Mouse (Mus musculus) forebrain, embryonic 12.5 days (tissue): Measurements from ENCODE around the gene Ccnf. TPM values are rescaled to one million over a fixed set of nuclear protein-coding genes. Genes with fewer than 3 reads are reported as not detected.

Experiments
- ATAC-seq: fragments of 200-750 bp; cut with Nextera tagmentation; 2 replicates; pipeline ENCODE4 v1.8.0; 2017; ENCODE audit warnings: moderate TSS enrichment; ENCODE audit not compliant: low FRiP score
- H3K27ac ChIP-seq: fragments of 300-500 bp; sonication (generic); 2 replicates; pipeline ENCODE4 v1.5.1; 2016; ENCODE audit warnings: mild to moderate bottlenecking
- H3K27me3 ChIP-seq: fragments of 300-500 bp; sonication (generic); 2 replicates; pipeline ENCODE4 v1.6.1; 2016; ENCODE audit warnings: mild to moderate bottlenecking
- H3K36me3 ChIP-seq: fragments of 300-500 bp; sonication (generic); replicated peaks from 2 replicates; pipeline ENCODE4 v1.6.1; 2016; ENCODE audit warnings: mild to moderate bottlenecking
- H3K4me1 ChIP-seq: fragments of 300-500 bp; sonication (generic); 2 replicates; pipeline ENCODE4 v1.6.1; 2016
- H3K4me2 ChIP-seq: fragments of 300-500 bp; sonication (generic); 2 replicates; pipeline ENCODE4 v1.6.1; 2016; ENCODE audit warnings: mild to moderate bottlenecking, moderate library complexity
- H3K4me3 ChIP-seq: fragments of 300-500 bp; sonication (generic); replicated peaks from 2 replicates; pipeline ENCODE4 v1.5.1; 2016; ENCODE audit warnings: mild to moderate bottlenecking
- H3K9ac ChIP-seq: fragments of 300-500 bp; sonication (generic); 2 replicates; pipeline ENCODE4 v1.6.1; 2016; ENCODE audit warnings: mild to moderate bottlenecking
- H3K9me3 ChIP-seq: fragments of 300-500 bp; sonication (generic); 2 replicates; pipeline ENCODE4 v1.6.1; 2016
- WGBS: fragments of 180-500 bp; shearing (Covaris S2); methylation state at CpG from one replicate; pipeline ENCODE4 v1.1.7; 2016; 5-methylcytosine and 5-hydroxymethylcytosine counted together
- polyA plus RNA-seq: library from polyadenylated mRNA; unstranded; fragments of >200 nt; fragmentation: Nextera tagmentation; extraction: Ambion mirVana; gene quantifications from 2 replicates; pipeline ENCODE4 v1.2.1, GENCODE M21; 2016

The Ccnf gene
- polyA plus RNA-seq, 1 experiment from 2014 or later: 95.6 TPM

GRCm38 (mm10) chr17:24206451-24207351 lies 44.6 kb downstream of the Ccnf start:
- Histone ChIP-seq H3K27me3 (peaks cover 48% of the 10 kb centered on the region), H3K27ac (0 out of 2 replicates have a peak overlapping the region, but pooled peaks have one; percentile 2), H3K4me3 (peak overlapping the region; percentile 64), H3K9ac (peak overlapping the region; percentile 75), H3K4me2 (peak overlapping the region; percentile 92), H3K4me1 (peaks cover 91% of the 10 kb centered on the region), H3K36me3 (no peaks in the 10 kb centered on the region), H3K9me3 (no peaks in the 10 kb centered on the region)
- WGBS: 6% methylated on average over 57 of the region's 62 CpGs
- ATAC-seq: peak; percentile 27; the same call in 1 of the 2 replicates

- Histone ChIP-seq H3K4me2 (peak overlapping the region; percentile 92), H3K27me3 (peaks cover 44% of the 10 kb centered on the region), H3K4me3 (peak overlapping the region; percentile 64), H3K9me3 (no peaks in the 10 kb centered on the region), H3K4me1 (peaks cover 84% of the 10 kb centered on the region), H3K9ac (peak overlapping the region; percentile 75), H3K27ac (peak overlapping the region; percentile 69; the same call in 1 of the 2 replicates), H3K36me3 (no peaks in the 10 kb centered on the region)
- 8% methylated on average over 15 of the region's 15 CpGs for WGBS
- peak; percentile 47 for ATAC-seq
Observed at GRCm38 (mm10) chr17:24205908-24206361, 45.3 kb downstream of the Ccnf start.

- under 1% methylated on average over 65 of the region's 65 CpGs for WGBS
- peak within 1 kb of the TSS; percentile 69; the same call in 1 of the 2 replicates for H3K27ac ChIP-seq
- peak within 1 kb of the TSS; percentile 92 for H3K4me2 ChIP-seq
- peak; percentile 85 for ATAC-seq
- H3K9me3 ChIP-seq: no peaks in the 10 kb centered on the region
- H3K27me3 ChIP-seq: peaks cover 39% of the 10 kb centered on the region
- H3K36me3 ChIP-seq: no peaks in the 10 kb centered on the region
- peak within 1 kb of the TSS; percentile 64 for H3K4me3 ChIP-seq
- peak within 1 kb of the TSS; percentile 75 for H3K9ac ChIP-seq
- peaks cover 78% of the 10 kb centered on the region for H3K4me1 ChIP-seq
Observed at GRCm38 (mm10) chr17:24205284-24205888, 45.9 kb downstream of the Ccnf start, which contains the start of gene Tbc1d24. Tbc1d24 (minus strand) TSS chr17:24205562.

GRCm38 (mm10) chr17:24204846-24205245 lies 46.4 kb downstream of the Ccnf start:
- ATAC-seq: no peak
- Histone ChIP-seq H3K4me1 (peaks cover 73% of the 10 kb centered on the region), H3K4me2 (peak overlapping the region; percentile 92), H3K27ac (no peak overlapping the region), H3K27me3 (peaks cover 33% of the 10 kb centered on the region), H3K4me3 (peak overlapping the region; percentile 64), H3K36me3 (no peaks in the 10 kb centered on the region), H3K9ac (peak overlapping the region; percentile 75), H3K9me3 (no peaks in the 10 kb centered on the region)
- 16% methylated on average over 7 of the region's 7 CpGs for WGBS

- Histone ChIP-seq H3K36me3 (no peaks in the 10 kb centered on the region), H3K9me3 (no peaks in the 10 kb centered on the region), H3K27me3 (peaks cover 30% of the 10 kb centered on the region), H3K4me1 (peaks cover 64% of the 10 kb centered on the region), H3K27ac (no peak overlapping the region), H3K4me2 (peak overlapping the region; percentile 92), H3K4me3 (peak overlapping the region; percentile 64; the same call in 1 of the 2 replicates), H3K9ac (no peak overlapping the region)
- no peak for ATAC-seq
- 85% methylated on average over 3 of the region's 3 CpGs for WGBS
Observed at GRCm38 (mm10) chr17:24203611-24204534, 47.4 kb downstream of the Ccnf start.

- Histone ChIP-seq H3K27me3 (peaks cover 22% of the 10 kb centered on the region), H3K9me3 (no peaks in the 10 kb centered on the region), H3K4me1 (peaks cover 56% of the 10 kb centered on the region), H3K9ac (no peak overlapping the region), H3K4me3 (no peak overlapping the region), H3K27ac (no peak overlapping the region), H3K36me3 (no peaks in the 10 kb centered on the region), H3K4me2 (no peak overlapping the region)
- no peak for ATAC-seq
- 39% methylated on average over 4 of the region's 4 CpGs for WGBS
Observed at GRCm38 (mm10) chr17:24203068-24203467, 48.2 kb downstream of the Ccnf start.

GRCm38 (mm10) chr17:24201092-24201491 lies 50.2 kb downstream of the Ccnf start:
- Histone ChIP-seq H3K9ac (no peak overlapping the region), H3K4me2 (no peak overlapping the region), H3K36me3 (no peaks in the 10 kb centered on the region), H3K27ac (no peak overlapping the region), H3K4me1 (peaks cover 36% of the 10 kb centered on the region), H3K9me3 (no peaks in the 10 kb centered on the region), H3K4me3 (no peak overlapping the region), H3K27me3 (peaks cover 3% of the 10 kb centered on the region)
- 70% methylated on average over 4 of the region's 4 CpGs for WGBS
- no peak for ATAC-seq

- H3K9me3 ChIP-seq: no peaks in the 10 kb centered on the region
- H3K27me3 ChIP-seq: no peaks in the 10 kb centered on the region
- H3K4me2 ChIP-seq: no peak overlapping the region
- no peak overlapping the region for H3K27ac ChIP-seq
- 84% methylated on average over 4 of the region's 4 CpGs for WGBS
- H3K9ac ChIP-seq: no peak overlapping the region
- peaks cover 25% of the 10 kb centered on the region for H3K4me1 ChIP-seq
- ATAC-seq: no peak
- no peak overlapping the region for H3K4me3 ChIP-seq
- no peaks in the 10 kb centered on the region for H3K36me3 ChIP-seq
Observed at GRCm38 (mm10) chr17:24199741-24200140, 51.5 kb downstream of the Ccnf start.

GRCm38 (mm10) chr17:24199252-24199651 lies 52.0 kb downstream of the Ccnf start:
- ATAC-seq: no peak
- Histone ChIP-seq H3K4me3 (no peak overlapping the region), H3K27ac (no peak overlapping the region), H3K4me1 (peaks cover 21% of the 10 kb centered on the region), H3K9me3 (no peaks in the 10 kb centered on the region), H3K4me2 (no peak overlapping the region), H3K9ac (no peak overlapping the region), H3K36me3 (no peaks in the 10 kb centered on the region), H3K27me3 (no peaks in the 10 kb centered on the region)
- 82% methylated on average over 4 of the region's 4 CpGs for WGBS

- no peak for ATAC-seq
- WGBS: 75% methylated on average over 15 of the region's 15 CpGs
- H3K9ac ChIP-seq: no peak overlapping the region
Observed at GRCm38 (mm10) chr17:24197032-24197824, 54.1 kb downstream of the Ccnf start.

GRCm38 (mm10) chr17:24195349-24195748 lies 55.9 kb downstream of the Ccnf start:
- no peak overlapping the region for H3K9ac ChIP-seq
- H3K4me3 ChIP-seq: no peak overlapping the region
- no peaks in the 10 kb centered on the region for H3K36me3 ChIP-seq
- no peak overlapping the region for H3K4me2 ChIP-seq
- no peaks in the 10 kb centered on the region for H3K9me3 ChIP-seq
- H3K27ac ChIP-seq: no peak overlapping the region
- H3K27me3 ChIP-seq: no peaks in the 10 kb centered on the region
- 79% methylated on average over 2 of the region's 2 CpGs for WGBS
- no peak for ATAC-seq
- peaks cover 8% of the 10 kb centered on the region for H3K4me1 ChIP-seq

More at GRCm38 (mm10) chr17:24197032-24197824, 54.1 kb downstream of the Ccnf start:
- peaks cover 2% of the 10 kb centered on the region; the same call in 1 of the 2 replicates for H3K4me1 ChIP-seq
- H3K27ac ChIP-seq: no peak overlapping the region
- H3K9me3 ChIP-seq: no peaks in the 10 kb centered on the region
- no peak overlapping the region for H3K4me2 ChIP-seq
- H3K27me3 ChIP-seq: no peaks in the 10 kb centered on the region
- H3K4me3 ChIP-seq: no peak overlapping the region
- H3K36me3 ChIP-seq: no peaks in the 10 kb centered on the region
